Mouse (Mus musculus) CH12.LX (cell line): ENCODE results near the gene Rab8b. TPM values are rescaled to one million over a fixed set of nuclear protein-coding genes. Genes with fewer than 3 reads are reported as not detected.

Source experiments
- DNase-seq: peaks from one replicate; pipeline ENCODE4 v3.0.0-alpha.2; 2013; ENCODE audit errors: extremely low read depth
- H3K27ac ChIP-seq: 2 replicates; pipeline ENCODE4 v1.5.1; 2012; ENCODE audit warnings: low read depth, mild to moderate bottlenecking, control low read depth, moderate library complexity; ENCODE audit not compliant: insufficient read depth
- H3K27me3 ChIP-seq: replicated peaks from 2 replicates; pipeline ENCODE3; 2012; ENCODE audit warnings: inconsistent platforms
- H3K36me3 ChIP-seq, 2 experiments: replicated peaks in 1 of 2; 2 replicates each; pipeline versions ENCODE3 to v1.6.1; 2012; ENCODE audit warnings: inconsistent platforms in 1 of 2, low read length in 1 of 2, mild to moderate bottlenecking in 1 of 2, mixed read lengths in 1 of 2, moderate library complexity in 1 of 2; ENCODE audit not compliant: control insufficient read depth in 1 of 2, insufficient read depth in 1 of 2
- H3K4me1 ChIP-seq, 2 experiments: 2 replicates each; pipeline ENCODE4 v1.6.1; 2012; ENCODE audit warnings: inconsistent platforms in 1 of 2, moderate library complexity in 1 of 2; ENCODE audit not compliant: insufficient read depth in 2 of 2, control insufficient read depth in 1 of 2
- H3K4me2 ChIP-seq: 2 replicates; pipeline ENCODE4 v1.6.1; 2012; ENCODE audit warnings: low read depth, mild to moderate bottlenecking, control low read depth; ENCODE audit not compliant: poor library complexity, insufficient read depth, severe bottlenecking
- H3K4me3 ChIP-seq, 3 experiments: fragments of 150-350 bp in 1 of 3; sonication (generic) in 1 of 3; replicated peaks in 1 of 3; 2 replicates each; pipeline versions ENCODE3 to v1.5.1; 2011 to 2012; ENCODE audit warnings: low read depth in 2 of 3, low read length in 2 of 3, mild to moderate bottlenecking in 2 of 3, moderate library complexity in 2 of 3, control low read depth in 1 of 3, improper control_type of control experiment in 1 of 3, inconsistent platforms in 1 of 3, mixed read lengths in 1 of 3; ENCODE audit not compliant: poor library complexity in 1 of 3
- H3K79me2 ChIP-seq: replicated peaks from 2 replicates; pipeline ENCODE4 v1.6.1; 2012; ENCODE audit warnings: mild to moderate bottlenecking, moderate library complexity; ENCODE audit not compliant: control insufficient read depth, poor library complexity, insufficient read depth, severe bottlenecking; ENCODE audit errors: extremely low read depth
- H3K9ac ChIP-seq: 2 replicates; pipeline ENCODE4 v1.6.1; 2012; ENCODE audit warnings: low read depth, mild to moderate bottlenecking, control low read depth, moderate library complexity; ENCODE audit not compliant: insufficient read depth
- H3K9me3 ChIP-seq: replicated peaks from 2 replicates; pipeline ENCODE3; 2012; ENCODE audit warnings: low read length, inconsistent platforms, mixed read lengths
- CHD1 ChIP-seq: IDR thresholded peaks from 2 replicates; pipeline ENCODE4 v1.6.1; 2012; ENCODE audit warnings: low read depth, low read length, improper control_type of control experiment, inconsistent platforms
- CTCF ChIP-seq, 2 experiments: IDR thresholded peaks in 1 of 2; conservative IDR thresholded peaks in 1 of 2; 2 replicates each; pipeline ENCODE4 v1.5.1; 2011 to 2012; ENCODE audit warnings: low read depth in 2 of 2, low read length in 2 of 2, improper control_type of control experiment in 1 of 2, inconsistent platforms in 1 of 2, mild to moderate bottlenecking in 1 of 2, moderate library complexity in 1 of 2
- E2F4 ChIP-seq: IDR thresholded peaks from 2 replicates; pipeline ENCODE4 v1.6.1; 2011; ENCODE audit warnings: low read depth, low read length, improper control_type of control experiment; ENCODE audit not compliant: insufficient replicate concordance
- ELF1 ChIP-seq: IDR thresholded peaks from 2 replicates; pipeline ENCODE4 v1.6.1; 2014; ENCODE audit warnings: low read depth, mild to moderate bottlenecking, inconsistent platforms, low read length, improper control_type of control experiment
- EP300 ChIP-seq: IDR thresholded peaks from 2 replicates; pipeline ENCODE4 v1.6.1; 2011; ENCODE audit warnings: low read length, improper control_type of control experiment
- GABPA ChIP-seq: IDR thresholded peaks from 2 replicates; pipeline ENCODE4 v1.6.1; 2012; ENCODE audit warnings: low read depth, low read length, improper control_type of control experiment, inconsistent platforms; ENCODE audit not compliant: insufficient replicate concordance
- IRF4 ChIP-seq: IDR thresholded peaks from 2 replicates; pipeline ENCODE4 v1.6.1; 2014; ENCODE audit warnings: low read depth, mild to moderate bottlenecking, inconsistent platforms, low read length, improper control_type of control experiment
- JUN ChIP-seq: IDR thresholded peaks from 2 replicates; pipeline ENCODE4 v1.6.1; 2011; ENCODE audit warnings: low read depth, mild to moderate bottlenecking, low read length, improper control_type of control experiment, moderate library complexity; ENCODE audit not compliant: insufficient read depth
- KAT2A ChIP-seq: IDR thresholded peaks from 2 replicates; pipeline ENCODE4 v1.6.1; 2012; ENCODE audit warnings: low read length, improper control_type of control experiment, inconsistent platforms; ENCODE audit not compliant: insufficient replicate concordance
- MAX ChIP-seq: IDR thresholded peaks from 2 replicates; pipeline ENCODE4 v1.6.1; 2011; ENCODE audit warnings: low read length, improper control_type of control experiment
- MEF2A ChIP-seq: IDR thresholded peaks from 2 replicates; pipeline ENCODE4 v1.6.1; 2014; ENCODE audit warnings: low read depth, mild to moderate bottlenecking, inconsistent platforms, low read length, improper control_type of control experiment, borderline replicate concordance
- NELFE ChIP-seq: IDR thresholded peaks from 2 replicates; pipeline ENCODE4 v1.6.1; 2011; ENCODE audit warnings: low read depth, low read length, improper control_type of control experiment
- PAX5 ChIP-seq: IDR thresholded peaks from 2 replicates; pipeline ENCODE4 v1.6.1; 2012; ENCODE audit warnings: low read length, inconsistent platforms, mixed read lengths
- POLR2AphosphoS2 ChIP-seq: IDR thresholded peaks from 2 replicates; pipeline ENCODE4 v1.6.1; 2011; ENCODE audit warnings: low read depth, low read length, improper control_type of control experiment
- RAD21 ChIP-seq: IDR thresholded peaks from 2 replicates; pipeline ENCODE4 v1.6.1; 2011; ENCODE audit warnings: low read depth, mild to moderate bottlenecking, low read length, improper control_type of control experiment, moderate library complexity
- RCOR1 ChIP-seq: conservative IDR thresholded peaks from 2 replicates; pipeline ENCODE4 v1.6.1; 2012; ENCODE audit warnings: low read depth, mild to moderate bottlenecking, inconsistent platforms, low read length, improper control_type of control experiment
- SIN3A ChIP-seq: IDR thresholded peaks from 2 replicates; pipeline ENCODE4 v1.6.1; 2012; ENCODE audit warnings: low read length, improper control_type of control experiment, inconsistent platforms
- TBP ChIP-seq: conservative IDR thresholded peaks from 2 replicates; pipeline ENCODE4 v1.6.1; 2011; ENCODE audit warnings: low read depth, low read length, improper control_type of control experiment
- UBTF ChIP-seq: IDR thresholded peaks from 2 replicates; pipeline ENCODE4 v1.6.1; 2012; ENCODE audit warnings: low read depth, mild to moderate bottlenecking, inconsistent platforms, low read length, improper control_type of control experiment, moderate library complexity
- USF1 ChIP-seq: IDR thresholded peaks from 2 replicates; pipeline ENCODE4 v1.6.1; 2014; ENCODE audit warnings: low read depth, mild to moderate bottlenecking, inconsistent platforms, low read length, improper control_type of control experiment
- USF2 ChIP-seq: conservative IDR thresholded peaks from 2 replicates; pipeline ENCODE4 v1.6.1; 2011; ENCODE audit warnings: low read depth, low read length, improper control_type of control experiment
- ZC3H11A ChIP-seq: IDR thresholded peaks from 2 replicates; pipeline ENCODE4 v1.6.1; 2012; ENCODE audit warnings: low read depth, mild to moderate bottlenecking, inconsistent platforms, low read length, improper control_type of control experiment
- ZMIZ1 ChIP-seq: IDR thresholded peaks from 2 replicates; pipeline ENCODE4 v1.6.1; 2012; ENCODE audit warnings: low read depth, mild to moderate bottlenecking, inconsistent platforms, low read length, improper control_type of control experiment
- ZNF384 ChIP-seq: IDR thresholded peaks from 2 replicates; pipeline ENCODE4 v1.6.1; 2012; ENCODE audit warnings: low read depth, low read length, improper control_type of control experiment, inconsistent platforms
- dilution Hi-C: fragments of 300-500 bp; cut with MboI; formaldehyde crosslinking; loops from 2 replicates; pipeline ENCODE4 v1.14.3; 2020; ENCODE audit warnings: low sequenced_read_pairs; ENCODE audit not compliant: extremely low pct_unique_long_range_greater_than_20kb, extremely low pct_ligation_motif_present
- in situ Hi-C: fragments of 300-500 bp; cut with MboI; formaldehyde crosslinking; loops from 3 replicates; pipeline ENCODE4 v1.14.3; 2019; ENCODE audit warnings: low sequenced_read_pairs, low pct_ligation_motif_present, low pct_unique_long_range_greater_than_20kb, mixed read lengths
- polyA plus RNA-seq: library from polyadenylated mRNA; unstranded; fragments of >175 nt; gene quantifications from 2 replicates; pipeline ENCODE4 v1.2.1, GENCODE M21; 2012; ENCODE audit warnings: low read depth; ENCODE audit not compliant: insufficient read length
- total RNA-seq, 2 experiments: library from RNA; depleted of rRNA; stranded (reverse); fragments of 300-350 nt in 1 of 2; fragments of >200 nt in 1 of 2; gene quantifications; 2 replicates each; pipeline ENCODE4 v1.2.3; 2012 to 2014

Gene Rab8b
- total and polyA plus RNA-seq, 3 experiments, result 12.2 to 28.0 (median 26.1) TPM

GRCm38 (mm10) chr9:66881858-66882257 lies 37.6 kb downstream of the Rab8b start:
- dilution Hi-C loops (no loop called here), in situ Hi-C loops (no loop called here)
- no peak overlapping the region for H3K4me3 ChIP-seq
- H3K79me2 ChIP-seq, result peaks cover 9% of the 10 kb centered on the region; the same call in 1 of the 2 replicates
- H3K36me3 ChIP-seq, result peaks cover 0 to 28% of the 10 kb centered on the region in 2 experiments
- no peak overlapping the region for H3K4me2 ChIP-seq
- no peak for DNase-seq
- H3K4me1 ChIP-seq, result peaks cover 0 to 25% of the 10 kb centered on the region in 2 experiments; a peak in 2 of 4 replicates
- H3K27ac ChIP-seq, result no peak overlapping the region
- H3K27me3 ChIP-seq, result no peaks in the 10 kb centered on the region
- TF ChIP-seq MEF2A, result no peak
- no peak for TF ChIP-seq ZMIZ1
- TF ChIP-seq, all 38 proteins: peak for 0
- no peak overlapping the region for H3K9ac ChIP-seq
- H3K9me3 ChIP-seq, result no peaks in the 10 kb centered on the region

GRCm38 (mm10) chr9:66880752-66881151 lies 38.7 kb downstream of the Rab8b start:
- Histone ChIP-seq H3K79me2 (peaks cover 9% of the 10 kb centered on the region; the same call in 1 of the 2 replicates), H3K4me1 (peaks cover 0 to 16% of the 10 kb centered on the region in 2 experiments; a peak in 1 of 4 replicates)
- in situ Hi-C loops, result no loop called here

GRCm38 (mm10) chr9:66879486-66879885 lies 40.0 kb downstream of the Rab8b start:
- H3K9ac ChIP-seq, result no peak overlapping the region
- TF ChIP-seq JUN, result no peak
- TF ChIP-seq CTCF (conservative IDR thresholded peaks at IDR 0.05 in 1 of 2, IDR thresholded peaks at IDR 0.05 in 1 of 2; ENCODE audit: low read depth in 2 of 2, low read length in 2 of 2), result no peak
- no peak for TF ChIP-seq ZNF384
- TF ChIP-seq PAX5, result no peak
- no peak for TF ChIP-seq USF1
- TF ChIP-seq EP300, result no peak
- TF ChIP-seq ZC3H11A, result no peak
- TF ChIP-seq UBTF, result no peak
- TF ChIP-seq GABPA, result no peak
- no peak for TF ChIP-seq NELFE
- TF ChIP-seq TBP, result no peak
- dilution Hi-C loops (no loop called here), in situ Hi-C loops (no loop called here)
- H3K9me3 ChIP-seq, result peaks cover 1% of the 10 kb centered on the region
- H3K27me3 ChIP-seq, result no peaks in the 10 kb centered on the region
- H3K4me1 ChIP-seq, result peaks cover 0 to 16% of the 10 kb centered on the region in 2 experiments; a peak in 1 of 4 replicates
- DNase-seq, result no peak
- no peak overlapping the region for H3K4me2 ChIP-seq
- H3K27ac ChIP-seq, result no peak overlapping the region
- no peak overlapping the region for H3K4me3 ChIP-seq
- H3K36me3 ChIP-seq, result peaks cover under 1 to 39% of the 10 kb centered on the region in 2 experiments
- peaks cover 6% of the 10 kb centered on the region; the same call in 1 of the 2 replicates for H3K79me2 ChIP-seq

More at GRCm38 (mm10) chr9:66880752-66881151, 38.7 kb downstream of the Rab8b start:
- no peak for DNase-seq
- Histone ChIP-seq H3K4me3 (no peak overlapping the region), H3K9me3 (no peaks in the 10 kb centered on the region), H3K27ac (no peak overlapping the region), H3K27me3 (no peaks in the 10 kb centered on the region), H3K9ac (no peak overlapping the region), H3K36me3 (peaks cover 0 to 32% of the 10 kb centered on the region in 2 experiments), H3K4me2 (no peak overlapping the region)
- dilution Hi-C loops, result no loop called here
- TF ChIP-seq CTCF (conservative IDR thresholded peaks at IDR 0.05 in 1 of 2, IDR thresholded peaks at IDR 0.05 in 1 of 2; ENCODE audit: low read depth in 2 of 2, low read length in 2 of 2), result no peak
- TF ChIP-seq SIN3A, result no peak
- no peak for TF ChIP-seq POLR2AphosphoS2
- no peak for TF ChIP-seq KAT2A
- TF ChIP-seq ELF1, result no peak
- no peak for TF ChIP-seq CHD1
- TF ChIP-seq IRF4, result no peak
- no peak for TF ChIP-seq RAD21
- no peak for TF ChIP-seq MAX
- no peak for TF ChIP-seq USF2
- no peak for TF ChIP-seq ZC3H11A
- TF ChIP-seq UBTF, result no peak
- TF ChIP-seq EP300, result no peak
- TF ChIP-seq USF1, result no peak
- no peak for TF ChIP-seq ZNF384
- TF ChIP-seq E2F4, result no peak
- TF ChIP-seq ZMIZ1, result no peak
- no peak for TF ChIP-seq RCOR1
